Mouse (Mus musculus): Measurements from ENCODE around the gene Lats2.

The Lats2 gene

GRCm38 (mm10) chr14:57690681-57691080 lies 67.5 kb downstream of the Lats2 start:
- TF ChIP-seq GATA4 (IDR thresholded peaks at IDR 0.05; ENCODE audit: insufficient replicate concordance, low read length) = no peak

GRCm38 (mm10) chr14:57687441-57687840 lies 70.7 kb downstream of the Lats2 start:
- no peak for TF ChIP-seq GATA4 (IDR thresholded peaks at IDR 0.05; ENCODE audit: insufficient replicate concordance, low read length)

DNA sequence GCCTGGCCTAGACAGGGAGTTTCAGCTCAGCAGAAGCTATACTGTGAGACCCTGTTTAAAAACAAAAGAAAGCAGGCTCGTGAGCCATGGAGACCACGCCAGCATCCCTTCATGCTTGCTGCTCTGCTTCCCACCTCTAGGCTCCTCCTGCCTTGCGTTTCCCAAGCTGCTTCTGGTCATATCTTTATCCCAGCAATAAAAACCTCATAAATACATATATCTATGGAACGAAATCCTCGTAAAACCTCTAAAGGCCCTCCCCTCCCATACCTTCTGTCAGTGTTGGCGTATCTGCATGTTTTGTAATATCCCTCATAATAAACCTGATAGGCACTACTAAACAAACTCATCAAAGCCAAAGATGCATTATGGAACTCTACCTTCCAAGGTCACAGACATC lies 71.5 kb downstream of the Lats2 start:
- no peak for TF ChIP-seq GATA4 (IDR thresholded peaks at IDR 0.05; ENCODE audit: insufficient replicate concordance, low read length)

GRCm38 (mm10) chr14:57684579-57684978 lies 73.6 kb downstream of the Lats2 start:
- TF ChIP-seq GATA4 (IDR thresholded peaks at IDR 0.05; ENCODE audit: insufficient replicate concordance, low read length) = no peak

GRCm38 (mm10) chr14:57682751-57683150 lies 75.4 kb downstream of the Lats2 start:
- TF ChIP-seq GATA4 (IDR thresholded peaks at IDR 0.05; ENCODE audit: insufficient replicate concordance, low read length) = no peak

- TF ChIP-seq GATA4 (IDR thresholded peaks at IDR 0.05; ENCODE audit: insufficient replicate concordance, low read length) = no peak
Observed at GRCm38 (mm10) chr14:57679958-57680535, 78.1 kb downstream of the Lats2 start.

- no peak for TF ChIP-seq GATA4 (IDR thresholded peaks at IDR 0.05; ENCODE audit: insufficient replicate concordance, low read length)
Observed at GRCm38 (mm10) chr14:57679523-57679922, 78.7 kb downstream of the Lats2 start.

- TF ChIP-seq GATA4 (IDR thresholded peaks at IDR 0.05; ENCODE audit: insufficient replicate concordance, low read length) = no peak
Observed at GRCm38 (mm10) chr14:57675481-57675880, 82.7 kb downstream of the Lats2 start.

GRCm38 (mm10) chr14:57665628-57665950 lies 92.6 kb downstream of the Lats2 start:
- no peak for TF ChIP-seq GATA4 (IDR thresholded peaks at IDR 0.05; ENCODE audit: insufficient replicate concordance, low read length)

- TF ChIP-seq GATA4 (IDR thresholded peaks at IDR 0.05; ENCODE audit: insufficient replicate concordance, low read length) = no peak
Observed at GRCm38 (mm10) chr14:57664822-57665627, 93.2 kb downstream of the Lats2 start, which contains the start of gene Xpo4. Gene Xpo4, minus strand, starts transcription at chr14:57665430.

GRCm38 (mm10) chr14:57664311-57664821 lies 93.8 kb downstream of the Lats2 start:
- TF ChIP-seq GATA4 (IDR thresholded peaks at IDR 0.05; ENCODE audit: insufficient replicate concordance, low read length) = no peak

- no peak for TF ChIP-seq GATA4 (IDR thresholded peaks at IDR 0.05; ENCODE audit: insufficient replicate concordance, low read length)
Observed at GRCm38 (mm10) chr14:57663630-57664029, 94.6 kb downstream of the Lats2 start.

DNA sequence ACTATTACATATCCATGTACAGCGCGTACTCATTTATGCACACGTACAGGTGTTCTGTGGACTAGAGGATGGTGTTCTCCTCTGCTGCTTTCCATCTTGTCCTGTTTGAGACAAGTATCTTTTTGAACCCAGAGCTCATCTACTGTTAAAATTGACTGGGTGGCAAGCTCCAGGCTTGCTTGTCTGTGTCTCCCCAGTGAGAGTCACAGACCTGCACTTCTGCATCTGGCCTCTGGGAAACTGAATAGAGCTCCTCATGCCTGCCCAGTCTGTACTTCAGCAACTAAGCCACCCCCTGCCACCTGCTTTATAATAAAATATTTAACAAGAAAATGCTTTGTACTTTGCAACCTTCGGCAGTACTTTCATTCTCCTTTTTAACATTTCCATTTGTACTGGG lies 99.9 kb downstream of the Lats2 start:
- no peak for TF ChIP-seq GATA4 (IDR thresholded peaks at IDR 0.05; ENCODE audit: insufficient replicate concordance, low read length)

GRCm38 (mm10) chr14:57657500-57657899 lies 100.7 kb downstream of the Lats2 start:
- no peak for TF ChIP-seq GATA4 (IDR thresholded peaks at IDR 0.05; ENCODE audit: insufficient replicate concordance, low read length)

DNA sequence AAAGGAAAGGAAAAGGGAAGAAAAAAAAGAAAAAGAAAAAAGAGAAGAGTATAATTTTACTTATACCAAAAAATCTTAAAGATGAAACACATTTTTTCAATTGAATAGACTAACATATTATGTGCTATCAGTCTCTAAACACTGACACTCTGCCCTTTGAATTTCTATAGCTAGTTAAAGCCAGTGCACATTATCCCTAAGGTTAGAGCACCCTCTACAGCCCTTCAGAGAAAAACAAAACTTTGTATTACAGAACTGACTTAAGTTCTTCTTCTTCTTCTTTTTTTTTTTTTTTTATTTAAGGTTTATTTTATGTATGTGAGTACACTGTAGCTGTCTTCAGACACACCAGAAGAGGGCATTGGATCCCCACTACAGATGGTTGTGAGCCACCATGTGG lies 108.7 kb downstream of the Lats2 start:
- TF ChIP-seq GATA4 (IDR thresholded peaks at IDR 0.05; ENCODE audit: insufficient replicate concordance, low read length) = no peak

GRCm38 (mm10) chr14:57646155-57646554 lies 112.0 kb downstream of the Lats2 start:
- TF ChIP-seq GATA4 (IDR thresholded peaks at IDR 0.05; ENCODE audit: insufficient replicate concordance, low read length) = no peak

All from liver, adult (tissue).